Mouse (Mus musculus) liver, embryonic 13.5 days (tissue): ENCODE measurements at regions not wholly inside any gene's neighbourhood (a gene's known extent, or its start where the extent isn't known, plus 50 kb on each side); places are given as distances from the start of the nearest gene placed in this dataset.

Experiments
- ATAC-seq: fragments of 200-750 bp; cut with Nextera tagmentation; 2 replicates; pipeline ENCODE4 v1.8.0; 2017; ENCODE audit warnings: low read depth, mild to moderate bottlenecking, moderate number of reproducible peaks, moderate library complexity
- DNase-seq: peaks from one replicate; pipeline ENCODE4 v3.0.0; 2022
- H3K27ac ChIP-seq: fragments of 300-500 bp; sonication (generic); 2 replicates; pipeline ENCODE4 v1.5.1; 2015; ENCODE audit warnings: moderate library complexity, mild to moderate bottlenecking, inconsistent platforms
- H3K27me3 ChIP-seq: fragments of 300-500 bp; sonication (generic); 2 replicates; pipeline ENCODE4 v1.6.1; 2015; ENCODE audit warnings: mild to moderate bottlenecking, inconsistent platforms
- H3K36me3 ChIP-seq: fragments of 300-500 bp; sonication (generic); 2 replicates; pipeline ENCODE4 v1.6.1; 2015; ENCODE audit warnings: mild to moderate bottlenecking, inconsistent platforms
- H3K4me1 ChIP-seq: fragments of 300-500 bp; sonication (generic); replicated peaks from 2 replicates; pipeline ENCODE4 v1.6.1; 2015; ENCODE audit warnings: inconsistent platforms
- H3K4me2 ChIP-seq: fragments of 300-500 bp; sonication (generic); 2 replicates; pipeline ENCODE4 v1.6.1; 2015; ENCODE audit warnings: inconsistent platforms, mild to moderate bottlenecking, moderate library complexity
- H3K4me3 ChIP-seq: fragments of 300-500 bp; sonication (generic); replicated peaks from 2 replicates; pipeline ENCODE4 v1.5.1; 2015; ENCODE audit warnings: mild to moderate bottlenecking, inconsistent platforms
- H3K9ac ChIP-seq: fragments of 300-500 bp; sonication (generic); 2 replicates; pipeline ENCODE4 v1.6.1; 2015; ENCODE audit warnings: mild to moderate bottlenecking, inconsistent platforms
- H3K9me3 ChIP-seq: fragments of 300-500 bp; sonication (generic); replicated peaks from 2 replicates; pipeline ENCODE4 v1.6.1; 2016; ENCODE audit warnings: inconsistent platforms
- WGBS: fragments of 180-500 bp; shearing (Covaris S2); methylation state at CpG from one replicate; pipeline ENCODE4 v1.1.7; 2015; ENCODE audit not compliant: insufficient replicate concordance; 5-methylcytosine and 5-hydroxymethylcytosine counted together

DNA sequence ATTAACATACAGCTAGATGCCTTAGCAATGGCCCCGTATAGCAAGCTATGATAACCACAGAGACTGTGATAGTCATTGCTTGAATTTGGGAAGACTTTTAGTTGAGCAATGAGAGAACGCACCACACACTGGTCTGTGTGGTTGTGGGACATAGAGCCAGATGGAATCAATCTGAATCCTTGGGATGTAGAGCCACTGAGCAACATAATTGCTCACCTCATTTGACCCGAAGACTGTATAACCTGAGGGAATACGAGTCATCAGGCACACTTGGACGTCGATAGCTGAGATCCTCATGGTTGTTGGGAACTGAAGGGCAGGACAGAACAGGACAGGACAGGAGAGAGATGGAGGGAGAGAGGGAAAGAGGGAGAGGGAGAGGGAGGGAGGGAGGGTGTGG is 68.6 kb upstream of the Mmadhc start:
- 69% methylated on average over 6 of the region's 6 CpGs for WGBS
- H3K36me3 ChIP-seq = no peaks in the 10 kb centered on the region
- H3K9ac ChIP-seq = no peak overlapping the region
- no peaks in the 10 kb centered on the region for H3K9me3 ChIP-seq
- no peak for DNase-seq
- H3K4me1 ChIP-seq = no peaks in the 10 kb centered on the region
- no peaks in the 10 kb centered on the region for H3K27me3 ChIP-seq
- no peak overlapping the region for H3K27ac ChIP-seq
- no peak overlapping the region for H3K4me2 ChIP-seq
- no peak overlapping the region for H3K4me3 ChIP-seq
- ATAC-seq = no peak

DNA sequence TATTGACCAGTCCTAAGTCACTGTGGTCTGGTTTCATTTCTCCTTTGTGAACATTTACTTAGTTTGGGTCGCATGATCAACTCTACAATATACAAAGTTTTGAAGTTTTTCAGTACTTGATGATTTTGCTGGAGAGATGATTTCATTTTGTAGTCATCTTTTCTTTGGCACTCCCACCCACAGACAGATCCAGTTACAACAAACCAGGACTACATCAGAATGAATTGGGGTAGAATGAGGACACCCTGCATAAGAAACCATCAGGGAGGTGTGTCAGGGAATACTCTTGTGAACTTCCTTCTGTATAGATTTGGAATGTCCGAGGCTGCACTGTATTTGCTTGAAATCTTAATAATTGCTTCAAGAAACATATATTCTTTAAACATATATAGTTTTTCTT is 59.5 kb upstream of the Mmadhc start:
- no peaks in the 10 kb centered on the region for H3K4me1 ChIP-seq
- no peaks in the 10 kb centered on the region for H3K27me3 ChIP-seq
- H3K4me3 ChIP-seq = no peak overlapping the region
- no peak for DNase-seq
- no peaks in the 10 kb centered on the region for H3K9me3 ChIP-seq
- no peak overlapping the region for H3K4me2 ChIP-seq
- 57% methylated on average over 2 of the region's 2 CpGs for WGBS
- no peak for ATAC-seq
- H3K36me3 ChIP-seq = no peaks in the 10 kb centered on the region
- H3K9ac ChIP-seq = no peak overlapping the region
- no peak overlapping the region for H3K27ac ChIP-seq

GRCm38 (mm10) chr2:50347486-50348265 is 51.1 kb upstream of the Mmadhc start:
- Histone ChIP-seq H3K4me2 (no peak overlapping the region), H3K9ac (no peak overlapping the region), H3K27ac (no peak overlapping the region), H3K4me3 (no peak overlapping the region), H3K36me3 (no peaks in the 10 kb centered on the region), H3K27me3 (no peaks in the 10 kb centered on the region), H3K9me3 (no peaks in the 10 kb centered on the region), H3K4me1 (no peaks in the 10 kb centered on the region)
- DNase-seq (no peak), ATAC-seq (no peak)
- 76% methylated on average over 10 of the region's 10 CpGs for WGBS
